Mouse (Mus musculus) stomach, postnatal 0 days (tissue): ENCODE measurements at regions not wholly inside any gene's neighbourhood (a gene's known extent, or its start where the extent isn't known, plus 50 kb on each side); places are given as distances from the start of the nearest gene placed in this dataset.

Source experiments
- ATAC-seq: fragments of 200-750 bp; cut with Nextera tagmentation; 2 replicates; pipeline ENCODE4 v1.8.0; 2017; ENCODE audit not compliant: low FRiP score, low TSS enrichment
- DNase-seq: peaks from one replicate; pipeline ENCODE4 v3.0.0-alpha.2; 2016; ENCODE audit warnings: low spot score
- H3K27ac ChIP-seq: fragments of 300-500 bp; sonication (generic); replicated peaks from 2 replicates; pipeline ENCODE4 v1.5.1; 2014; ENCODE audit warnings: mild to moderate bottlenecking, control low read depth
- H3K27me3 ChIP-seq: fragments of 300-500 bp; sonication (generic); 2 replicates; pipeline ENCODE4 v1.6.1; 2014; ENCODE audit warnings: low read length; ENCODE audit not compliant: control insufficient read depth, insufficient read depth
- H3K36me3 ChIP-seq: fragments of 300-500 bp; sonication (generic); 2 replicates; pipeline ENCODE4 v1.6.1; 2014; ENCODE audit warnings: low read length, mixed read lengths; ENCODE audit not compliant: control insufficient read depth, insufficient read depth
- H3K4me1 ChIP-seq: fragments of 300-500 bp; sonication (generic); replicated peaks from 2 replicates; pipeline ENCODE4 v1.6.1; 2014; ENCODE audit warnings: antibody characterized with exemption; ENCODE audit not compliant: control insufficient read depth, insufficient read depth
- H3K4me2 ChIP-seq: fragments of 300-500 bp; sonication (generic); replicated peaks from 2 replicates; pipeline ENCODE4 v1.6.1; 2014; ENCODE audit warnings: low read depth, mild to moderate bottlenecking, control low read depth, moderate library complexity
- H3K4me3 ChIP-seq: fragments of 300-500 bp; sonication (generic); 2 replicates; pipeline ENCODE4 v1.5.1; 2014; ENCODE audit warnings: low read depth, low read length, control low read depth
- H3K9ac ChIP-seq: fragments of 300-500 bp; sonication (generic); 2 replicates; pipeline ENCODE4 v1.6.1; 2014; ENCODE audit warnings: mild to moderate bottlenecking, low read length, control low read depth, mixed read lengths
- H3K9me3 ChIP-seq: fragments of 300-500 bp; sonication (generic); 2 replicates; pipeline ENCODE4 v1.6.1; 2016; ENCODE audit warnings: low read length; ENCODE audit not compliant: control insufficient read depth
- CTCF ChIP-seq: IDR thresholded peaks from 2 replicates; pipeline ENCODE4 v1.5.1; 2016; ENCODE audit warnings: antibody characterized with exemption, low read depth, mild to moderate bottlenecking, moderate library complexity
- EP300 ChIP-seq: optimal IDR thresholded peaks from 2 replicates; pipeline ENCODE3; 2016; ENCODE audit warnings: antibody characterized with exemption
- WGBS: fragments of 180-500 bp; shearing (Covaris S2); extraction: QIAGEN DNeasy Blood & Tissue Kit; methylation state at CpG from one replicate; pipeline ENCODE4 v1.1.7; 2014; 5-methylcytosine and 5-hydroxymethylcytosine counted together

GRCm38 (mm10) chr1:71808005-71808404, 155.0 kb upstream of the Fn1 start:
- 37% methylated on average over 1 of the region's 1 CpGs for WGBS
- no peak overlapping the region for H3K27ac ChIP-seq
- H3K36me3 ChIP-seq = no peaks in the 10 kb centered on the region
- H3K4me3 ChIP-seq = no peak overlapping the region
- ATAC-seq (no peak), DNase-seq (no peak)
- H3K4me1 ChIP-seq = no peaks in the 10 kb centered on the region
- H3K9ac ChIP-seq = no peak overlapping the region
- TF ChIP-seq CTCF = no peak
- TF ChIP-seq EP300 = no peak
- no peaks in the 10 kb centered on the region for H3K9me3 ChIP-seq
- no peaks in the 10 kb centered on the region for H3K27me3 ChIP-seq
- H3K4me2 ChIP-seq = no peak overlapping the region

- Histone ChIP-seq H3K36me3 (no peaks in the 10 kb centered on the region), H3K4me1 (no peaks in the 10 kb centered on the region), H3K27ac (no peak overlapping the region), H3K4me2 (no peak overlapping the region), H3K9me3 (no peaks in the 10 kb centered on the region), H3K27me3 (no peaks in the 10 kb centered on the region), H3K9ac (no peak overlapping the region), H3K4me3 (no peak overlapping the region)
- TF ChIP-seq CTCF = no peak
- TF ChIP-seq EP300 = no peak
- DNase-seq (no peak), ATAC-seq (no peak)
- 20% methylated on average over 4 of the region's 4 CpGs for WGBS
Measured at GRCm38 (mm10) chr1:71807586-71807985, 154.6 kb upstream of the Fn1 start.

GRCm38 (mm10) chr1:71801283-71802066, 148.5 kb upstream of the Fn1 start:
- Histone ChIP-seq H3K36me3 (no peaks in the 10 kb centered on the region), H3K4me2 (no peak overlapping the region), H3K4me1 (no peaks in the 10 kb centered on the region), H3K27ac (no peak overlapping the region), H3K27me3 (no peaks in the 10 kb centered on the region), H3K9me3 (no peaks in the 10 kb centered on the region), H3K9ac (no peak overlapping the region), H3K4me3 (no peak overlapping the region)
- TF ChIP-seq EP300 (no peak), CTCF (no peak)
- ATAC-seq (no peak), DNase-seq (no peak)
- WGBS = 62% methylated on average over 9 of the region's 9 CpGs

GRCm38 (mm10) chr1:71800581-71800980, 147.6 kb upstream of the Fn1 start:
- 46% methylated on average over 2 of the region's 2 CpGs for WGBS

GRCm38 (mm10) chr1:71798636-71799035, 145.6 kb upstream of the Fn1 start:
- Histone ChIP-seq H3K4me2 (no peak overlapping the region), H3K9ac (no peak overlapping the region), H3K27ac (no peak overlapping the region), H3K4me3 (no peak overlapping the region), H3K27me3 (no peaks in the 10 kb centered on the region), H3K36me3 (no peaks in the 10 kb centered on the region), H3K4me1 (no peaks in the 10 kb centered on the region), H3K9me3 (no peaks in the 10 kb centered on the region)
- ATAC-seq (no peak), DNase-seq (no peak)
- no peak for TF ChIP-seq EP300
- no peak for TF ChIP-seq CTCF
- 55% methylated on average over 9 of the region's 9 CpGs for WGBS

More at GRCm38 (mm10) chr1:71800581-71800980, 147.6 kb upstream of the Fn1 start:
- no peak overlapping the region for H3K27ac ChIP-seq
- H3K27me3 ChIP-seq = no peaks in the 10 kb centered on the region
- no peaks in the 10 kb centered on the region for H3K4me1 ChIP-seq
- H3K4me2 ChIP-seq = no peak overlapping the region
- H3K4me3 ChIP-seq = no peak overlapping the region
- ATAC-seq = no peak
- DNase-seq = no peak
- TF ChIP-seq CTCF (no peak), EP300 (no peak)
- no peaks in the 10 kb centered on the region for H3K9me3 ChIP-seq
- H3K9ac ChIP-seq = no peak overlapping the region
- H3K36me3 ChIP-seq = no peaks in the 10 kb centered on the region

- ATAC-seq = no peak
- Histone ChIP-seq H3K4me3 (no peak overlapping the region), H3K36me3 (no peaks in the 10 kb centered on the region), H3K4me1 (no peaks in the 10 kb centered on the region), H3K9ac (no peak overlapping the region), H3K4me2 (no peak overlapping the region), H3K27ac (no peak overlapping the region), H3K27me3 (no peaks in the 10 kb centered on the region), H3K9me3 (no peaks in the 10 kb centered on the region)
- no peak for DNase-seq
- 61% methylated on average over 1 of the region's 1 CpGs for WGBS
- TF ChIP-seq CTCF (no peak), EP300 (no peak)
Measured at GRCm38 (mm10) chr1:71788408-71788807, 135.4 kb upstream of the Fn1 start.
